Mouse (Mus musculus) liver, adult 2 months (tissue): ENCODE measurements around the gene Sprr2a1.
"Not testable (repeated sequence)": the region's sequence is repeated elsewhere in the genome, so short reads cannot be mapped to it uniquely, and the experiment has no call there.

Experiments
- CTCF ChIP-seq: fragments of 200-500 bp; IDR thresholded peaks from 2 replicates; pipeline ENCODE4 v1.5.1; 2011; ENCODE audit warnings: low read depth, low read length, control low read depth
- POLR2A ChIP-seq: fragments of 200-500 bp; IDR thresholded peaks from 2 replicates; pipeline ENCODE4 v1.6.1; 2011; ENCODE audit warnings: low read length, control low read depth; ENCODE audit not compliant: insufficient read depth; ENCODE audit errors: extremely low read depth

DNA sequence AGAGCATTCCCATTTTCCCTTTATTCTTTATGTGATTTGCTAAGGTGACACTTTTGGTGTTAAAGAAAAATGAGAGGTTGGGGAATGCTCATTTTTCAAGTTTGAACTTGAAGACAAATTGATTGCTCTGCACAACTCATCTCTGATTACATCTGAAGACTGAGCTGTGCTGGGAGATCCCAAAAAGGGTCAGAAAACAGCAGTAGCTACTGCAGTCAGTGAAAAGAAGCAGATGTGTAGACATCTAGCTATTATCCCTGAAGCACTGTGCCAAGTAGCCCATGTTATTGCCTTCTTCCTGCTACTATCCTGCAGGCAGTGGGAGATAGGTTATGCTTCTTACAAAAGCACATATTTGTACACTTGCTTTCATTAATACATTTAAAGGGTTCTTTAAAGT is 29.2 kb downstream of the Sprr2a1 start:
- TF ChIP-seq POLR2A, CTCF: not testable (repeated sequence)
